Comparison of ENCODE assay signal across 11 mouse cellular contexts in genomic region chr10:127599252-127599651, GRCm38 (mm10). TPM values are rescaled to one million over a fixed set of nuclear protein-coding genes. Genes with fewer than 3 reads are reported as not detected.
A peak's percentile ranks its signal among the peaks of the same experiment; 100 is the strongest.
DNase-seq lines count a peak whose midpoint lies in the region; ATAC-seq and TF ChIP-seq lines count a peak whose summit lies in the region.
"Had no signal": no experiment of that assay in that cellular context is flagged by ENCODE, and none has a peak within 500 bp of the region (broad histone marks: within the 10 kb centered on the region; RNA-seq: fewer than 3 reads in every experiment).

No protein-coding gene starts in this region.

- ATAC-seq in liver, embryonic 15.5 days (ENCODE audit: insufficient read depth), result no peak

- no peaks in the 10 kb centered on the region for H3K9me3 ChIP-seq in liver, embryonic 15.5 days (replicated peaks)
- H3K9me3 ChIP-seq: liver, embryonic 13.5 days had no signal

- peaks cover 13% of the 10 kb centered on the region; the same call in 1 of the 2 replicates for H3K27me3 ChIP-seq in liver, embryonic 15.5 days

- intact Hi-C loops in heart, postnatal 25 days (cut with DNase I), result no loop called here

- no peak for TF ChIP-seq POLR2A in cortical plate, adult 2 months (IDR thresholded peaks at IDR 0.05; ENCODE audit: extremely low read depth, insufficient read depth, low read length)

- peaks cover 7% of the 10 kb centered on the region; the same call in 1 of the 2 replicates for H3K36me3 ChIP-seq in liver, embryonic 15.5 days (replicated peaks)

- H3K27ac ChIP-seq in layer of hippocampus, adult 2 months, result peak overlapping the region; percentile 80
- H3K27ac ChIP-seq in cortical plate, adult 2 months (ENCODE audit: insufficient read depth, low read length), result peak overlapping the region; percentile 67
- H3K27ac ChIP-seq in liver, embryonic 15.5 days (replicated peaks), result peak overlapping the region; percentile 46

- no peak overlapping the region for H3K9ac ChIP-seq in liver, embryonic 15.5 days
- H3K9ac ChIP-seq: liver, embryonic 13.5 days had no signal

- TF ChIP-seq CTCF in layer of hippocampus, adult 2 months (conservative IDR thresholded peaks at IDR 0.05), result no peak
- no peak for TF ChIP-seq CTCF in cortical plate, adult 2 months (IDR thresholded peaks at IDR 0.05; ENCODE audit: extremely low read depth, insufficient read depth, low read length)

- DNase-seq in heart, adult 11 months, result peak; percentile 92
- DNase-seq in heart, postnatal 25 days (ENCODE audit: low spot score), result no peak
- no peak for DNase-seq in layer of hippocampus, adult 2 months (ENCODE audit: low spot score in 2 of 2)
- DNase-seq in layer of hippocampus, postnatal 10 days (ENCODE audit: low spot score in 2 of 2), result no peak
- DNase-seq in frontal cortex, postnatal 10 days (ENCODE audit: low spot score in 2 of 2), result no peak
- DNase-seq in cerebellum, adult 11-12 months, result no peak
- DNase-seq: B cell, adult 2 months; liver, embryonic 13.5 days had no signal

- H3K4me1 ChIP-seq in cortical plate, adult 2 months (ENCODE audit: control insufficient read depth, insufficient read depth, low read length), result peaks cover 24% of the 10 kb centered on the region
- peaks cover 80% of the 10 kb centered on the region for H3K4me1 ChIP-seq in liver, embryonic 15.5 days (replicated peaks)

- WGBS in liver, embryonic 15.5 days (ENCODE audit: insufficient replicate concordance), result 64% methylated on average over 11 of the region's 11 CpGs

- no peak overlapping the region for H3K4me3 ChIP-seq in layer of hippocampus, adult 2 months
- no peak overlapping the region for H3K4me3 ChIP-seq in cortical plate, adult 2 months (ENCODE audit: insufficient read depth, low read length)
- H3K4me3 ChIP-seq in liver, embryonic 15.5 days (replicated peaks), result no peak overlapping the region
- H3K4me3 ChIP-seq: liver, embryonic 13.5 days; myocyte had no signal

- H3K4me2 ChIP-seq in liver, embryonic 15.5 days, result no peak overlapping the region
- H3K4me2 ChIP-seq: liver, embryonic 13.5 days had no signal

RNA-seq across cellular contexts. Expression of gene Lrp1, which starts 21.7 kb away (rescaled TPM):
- total RNA-seq in heart, postnatal 25 days (2021), result 10 to 100 TPM; 70.7 to 90.2 TPM
- 100 to 1,000 TPM; 288 to 310 TPM for total RNA-seq in layer of hippocampus, adult 2 months (2021)
- 100 to 1,000 TPM; 263 to 291 TPM for total RNA-seq in layer of hippocampus, postnatal 10 days (2021)
- 294 and 309 TPM in 2 replicates for polyA plus RNA-seq in cortical plate, adult 2 months (2012; rRNA removed)
- polyA plus RNA-seq in liver, embryonic 15.5 days (2015; fragmentation: Nextera tagmentation; extraction: Ambion mirVana), result 23.2 and 31.1 TPM in 2 replicates

RNA-seq across cellular contexts. Expression of gene Stat6, which starts 43.5 kb away (rescaled TPM):
- total RNA-seq in heart, postnatal 25 days (2021), result 10 to 100 TPM; 45.3 to 47.6 TPM
- total RNA-seq in layer of hippocampus, adult 2 months (2021), result 1 to 10 TPM; 6.4 to 6.7 TPM
- total RNA-seq in layer of hippocampus, postnatal 10 days (2021), result 1 to 10 TPM; 6.9 to 7.1 TPM
- 11.9 and 12.6 TPM in 2 replicates for polyA plus RNA-seq in cortical plate, adult 2 months (2012; rRNA removed)
- 14.3 and 15.6 TPM in 2 replicates for polyA plus RNA-seq in liver, embryonic 15.5 days (2015; fragmentation: Nextera tagmentation; extraction: Ambion mirVana)

Comparison
In these comparisons a context has a peak if more than half of its experiments do, and no peak if none do; other contexts are left out.
1. RNA of gene Stat6, which starts 43.5 kb away (total RNA-seq): 45.3 to 47.6 TPM in heart, postnatal 25 days; 6.9 to 7.1 TPM in layer of hippocampus, postnatal 10 days and 6.4 to 6.7 TPM in layer of hippocampus, adult 2 months; every median in the first group is over 4 times any median in the second.
2. Peak in every context shown above with its lines, with median percentiles within 50 percentile points of each other: H3K27ac ChIP-seq.